Mouse (Mus musculus) embryonic facial prominence, embryonic 15.5 days (tissue): ENCODE data around the gene Gzmg. TPM values are rescaled to one million over a fixed set of nuclear protein-coding genes. Genes with fewer than 3 reads are reported as not detected.
"Not testable (repeated sequence)": the region's sequence is repeated elsewhere in the genome, so short reads cannot be mapped to it uniquely, and the experiment has no call there.

Experiments used
- ATAC-seq: fragments of 200-750 bp; cut with Nextera tagmentation; 2 replicates; pipeline ENCODE4 v1.8.0; 2017; ENCODE audit warnings: low read depth, moderate TSS enrichment; ENCODE audit not compliant: insufficient number of reproducible peaks, low FRiP score, low TSS enrichment
- H3K27ac ChIP-seq: fragments of 300-500 bp; sonication (generic); replicated peaks from 2 replicates; pipeline ENCODE4 v1.5.1; 2015; ENCODE audit warnings: mild to moderate bottlenecking, inconsistent platforms
- H3K27me3 ChIP-seq: fragments of 300-500 bp; sonication (generic); 2 replicates; pipeline ENCODE4 v1.6.1; 2015; ENCODE audit warnings: inconsistent platforms
- H3K36me3 ChIP-seq: fragments of 300-500 bp; sonication (generic); 2 replicates; pipeline ENCODE4 v1.6.1; 2015; ENCODE audit warnings: mild to moderate bottlenecking, inconsistent platforms
- H3K4me1 ChIP-seq: fragments of 300-500 bp; sonication (generic); 2 replicates; pipeline ENCODE4 v1.6.1; 2015; ENCODE audit warnings: inconsistent platforms
- H3K4me2 ChIP-seq: fragments of 300-500 bp; sonication (generic); replicated peaks from 2 replicates; pipeline ENCODE4 v1.6.1; 2015; ENCODE audit warnings: mild to moderate bottlenecking, inconsistent platforms
- H3K4me3 ChIP-seq: fragments of 300-500 bp; sonication (generic); replicated peaks from 2 replicates; pipeline ENCODE4 v1.5.1; 2015; ENCODE audit warnings: mild to moderate bottlenecking, inconsistent platforms
- H3K9ac ChIP-seq: fragments of 300-500 bp; sonication (generic); 2 replicates; pipeline ENCODE4 v1.6.1; 2015; ENCODE audit warnings: inconsistent platforms
- H3K9me3 ChIP-seq: fragments of 300-500 bp; sonication (generic); replicated peaks from 2 replicates; pipeline ENCODE4 v1.6.1; 2016; ENCODE audit warnings: inconsistent platforms
- WGBS: fragments of 180-500 bp; shearing (Covaris S2); methylation state at CpG from one replicate; pipeline ENCODE4 v1.1.7; 2015; 5-methylcytosine and 5-hydroxymethylcytosine counted together
- polyA plus RNA-seq: library from polyadenylated mRNA; unstranded; fragments of >200 nt; fragmentation: Nextera tagmentation; extraction: Ambion mirVana; gene quantifications from 2 replicates; pipeline ENCODE4 v1.2.1, GENCODE M21; 2015

Gzmg gene
- not detected in 2 replicates for polyA plus RNA-seq

DNA sequence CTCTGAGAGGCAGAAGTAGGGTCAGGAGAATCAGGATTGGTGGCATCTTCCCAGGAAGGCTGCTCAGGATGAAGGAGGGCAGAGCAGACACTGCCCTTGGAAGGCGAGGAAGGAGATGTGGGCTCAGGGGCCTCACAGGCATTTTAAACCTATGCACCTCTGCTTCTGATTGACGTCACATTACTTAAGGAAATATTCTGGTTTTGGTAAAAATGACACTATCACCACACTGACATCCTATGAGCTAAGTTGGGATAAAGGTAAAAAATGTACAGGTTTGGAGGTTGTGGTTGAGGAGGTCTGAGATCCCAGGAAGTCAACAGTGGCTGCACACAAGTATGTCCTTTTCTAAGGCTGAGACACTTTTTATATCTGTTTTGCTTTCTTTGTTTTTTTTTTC is at the start of gene Gzmg:
TSS of gene Gzmg (minus strand) at position 101 of the 400 bp plus-strand sequence.
- not testable (repeated sequence) for ATAC-seq, H3K27me3 ChIP-seq, H3K4me2 ChIP-seq, H3K4me3 ChIP-seq, H3K9me3 ChIP-seq, H3K36me3 ChIP-seq, H3K4me1 ChIP-seq, H3K27ac ChIP-seq, H3K9ac ChIP-seq
- WGBS, result 70% methylated on average over 2 of the region's 2 CpGs

DNA sequence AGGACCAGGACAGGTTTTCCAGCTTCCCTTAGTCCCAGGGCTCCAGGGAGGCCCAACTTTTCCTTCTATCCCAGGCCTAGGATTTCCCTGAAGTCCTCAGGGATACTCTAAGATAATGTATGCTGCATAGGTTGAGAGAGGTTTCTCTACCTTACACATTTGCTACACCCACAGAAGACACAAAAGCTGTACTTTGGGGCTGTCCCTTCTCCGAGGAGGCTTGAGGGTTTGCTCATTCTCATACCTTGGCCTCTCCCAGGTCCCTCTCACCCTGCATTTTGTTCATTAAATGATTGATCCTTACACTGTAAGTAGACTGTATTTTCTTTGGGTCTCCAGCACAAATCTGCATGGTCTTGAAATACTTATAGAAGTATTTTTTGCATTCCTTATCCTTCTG is 46.2 kb upstream of the Gzmg start:
- Histone ChIP-seq H3K27me3 (no peaks in the 10 kb centered on the region), H3K4me2 (no peak overlapping the region), H3K9ac (no peak overlapping the region), H3K36me3 (no peaks in the 10 kb centered on the region), H3K4me3 (no peak overlapping the region), H3K9me3 (no peaks in the 10 kb centered on the region), H3K4me1 (no peaks in the 10 kb centered on the region), H3K27ac (no peak overlapping the region)
- ATAC-seq, result no peak
- WGBS, result 82% methylated on average over 1 of the region's 1 CpGs

DNA sequence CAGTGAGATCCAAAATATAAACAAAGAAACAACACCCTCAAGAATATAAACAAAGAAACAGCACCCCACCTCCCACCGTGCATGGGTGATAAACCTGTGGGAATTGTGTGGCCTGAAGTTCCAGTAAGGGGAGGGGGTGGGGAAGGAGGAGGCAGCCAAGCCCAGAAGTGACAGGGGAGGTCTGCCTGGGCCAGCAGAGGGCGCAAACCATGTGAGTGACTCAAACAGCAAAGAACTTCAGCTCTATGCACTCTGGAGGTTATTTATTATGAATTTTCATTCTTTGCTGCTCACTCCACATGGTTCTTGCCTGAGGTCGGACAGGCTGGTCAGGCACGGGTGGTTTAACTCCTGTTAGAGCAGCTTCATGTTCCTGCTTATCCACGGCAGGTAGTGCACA is 45.6 kb upstream of the Gzmg start:
- H3K27ac ChIP-seq, H3K4me1 ChIP-seq, ATAC-seq, H3K9me3 ChIP-seq, H3K27me3 ChIP-seq, H3K4me2 ChIP-seq, H3K4me3 ChIP-seq, H3K9ac ChIP-seq, H3K36me3 ChIP-seq: not testable (repeated sequence)
- WGBS, result 32% methylated on average over 5 of the region's 5 CpGs

DNA sequence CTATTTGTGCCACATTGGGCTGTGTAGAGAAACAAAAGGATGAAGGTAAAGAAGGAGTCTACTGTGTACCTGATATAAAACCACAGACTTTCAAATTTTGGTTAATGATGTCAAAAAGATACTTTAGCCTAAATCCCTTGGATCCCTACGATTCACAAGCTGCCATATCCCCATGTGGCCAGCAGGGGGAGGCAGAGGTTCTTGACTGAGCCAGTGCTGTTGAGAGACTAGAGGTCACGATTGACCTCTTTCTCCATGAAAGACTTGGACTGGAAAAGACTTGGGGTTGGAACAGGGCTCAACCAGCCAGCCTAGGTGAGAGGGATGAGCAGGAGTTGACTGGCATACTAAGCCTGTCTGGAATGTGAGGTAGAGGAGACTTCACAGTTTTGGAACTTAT is 44.6 kb upstream of the Gzmg start:
- Histone ChIP-seq H3K4me1 (no peaks in the 10 kb centered on the region), H3K27ac (no peak overlapping the region)

DNA sequence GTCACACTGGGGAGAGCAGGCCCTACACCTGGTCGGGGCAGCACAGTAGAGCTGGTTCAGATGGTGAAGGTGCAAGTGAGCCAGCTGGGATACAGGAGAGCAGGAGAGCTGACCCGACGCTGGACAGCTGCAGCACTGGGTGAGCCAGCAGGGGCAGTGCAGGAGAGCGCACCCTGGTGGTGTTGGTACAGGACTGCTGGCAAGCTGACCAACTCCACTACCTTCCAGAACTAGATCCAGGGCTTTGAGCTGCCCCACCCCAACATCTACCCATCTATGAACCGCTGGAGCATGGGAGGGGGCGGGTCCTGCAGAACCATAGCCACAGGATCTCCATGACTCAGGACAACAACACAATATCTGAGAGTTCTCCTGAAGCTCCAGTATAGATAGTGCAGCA is 27.6 kb upstream of the Gzmg start:
- Histone ChIP-seq H3K4me2 (no peak overlapping the region), H3K27ac (no peak overlapping the region), H3K9ac (no peak overlapping the region), H3K27me3 (no peaks in the 10 kb centered on the region), H3K36me3 (no peaks in the 10 kb centered on the region), H3K4me1 (no peaks in the 10 kb centered on the region), H3K4me3 (no peak overlapping the region), H3K9me3 (no peaks in the 10 kb centered on the region)
- 0 out of 2 replicates have a peak, but pooled peaks have one; percentile 34 for ATAC-seq
- WGBS, result 56% methylated on average over 6 of the region's 6 CpGs

More for the DNA sequence above, 44.6 kb upstream of the Gzmg start:
- H3K4me2 ChIP-seq, result no peak overlapping the region
- no peak overlapping the region for H3K4me3 ChIP-seq
- H3K9ac ChIP-seq, result no peak overlapping the region
- 6% methylated on average over 2 of the region's 2 CpGs for WGBS
- ATAC-seq, result no peak
- no peaks in the 10 kb centered on the region for H3K27me3 ChIP-seq
- no peaks in the 10 kb centered on the region for H3K36me3 ChIP-seq
- H3K9me3 ChIP-seq, result no peaks in the 10 kb centered on the region

DNA sequence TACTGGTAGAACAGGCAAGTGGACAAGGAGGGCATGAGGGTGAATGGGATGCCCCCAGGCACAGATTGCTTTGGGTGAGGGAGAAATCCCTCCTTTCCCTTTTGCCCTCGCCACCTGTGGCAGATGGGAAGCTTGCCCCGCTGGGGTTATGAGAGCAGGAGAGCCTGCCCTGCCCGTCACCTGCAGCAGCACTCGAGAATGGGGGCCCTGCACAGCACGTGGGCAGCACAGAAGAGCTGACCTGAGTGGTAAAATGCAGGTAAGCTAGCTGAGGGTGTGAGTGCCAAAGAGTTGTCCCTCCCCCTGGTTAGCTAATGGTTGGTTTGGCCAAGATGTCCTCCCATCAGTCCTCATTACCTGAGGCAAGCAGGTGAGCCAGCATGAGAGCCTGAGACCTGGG is 27.1 kb upstream of the Gzmg start:
- H3K27ac ChIP-seq, result no peak overlapping the region
- no peak overlapping the region for H3K4me3 ChIP-seq
- no peaks in the 10 kb centered on the region for H3K4me1 ChIP-seq
- H3K36me3 ChIP-seq, result no peaks in the 10 kb centered on the region
- H3K27me3 ChIP-seq, result no peaks in the 10 kb centered on the region
- H3K4me2 ChIP-seq, result no peak overlapping the region
- WGBS, result 67% methylated on average over 5 of the region's 5 CpGs
- ATAC-seq, result no peak
- no peaks in the 10 kb centered on the region for H3K9me3 ChIP-seq
- no peak overlapping the region for H3K9ac ChIP-seq

DNA sequence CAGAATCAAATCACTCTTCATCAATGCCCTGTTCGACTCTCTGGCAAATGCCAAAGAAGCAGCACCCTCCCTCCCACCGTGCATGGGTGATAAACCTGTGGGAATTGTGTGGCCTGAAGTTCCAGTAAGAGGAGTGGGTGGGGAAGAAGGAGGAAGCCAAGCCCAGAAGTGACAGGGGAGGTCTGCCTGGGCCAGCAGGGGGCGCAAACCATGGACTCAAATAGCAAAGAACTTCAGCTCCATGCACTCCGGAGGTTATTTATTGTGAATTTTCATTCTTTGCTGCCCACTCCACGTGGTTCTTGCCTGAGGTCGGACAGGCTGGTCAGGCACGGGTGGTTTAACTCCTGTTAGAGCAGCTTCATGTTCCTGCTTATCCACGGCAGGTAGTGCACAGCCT is 18.3 kb upstream of the Gzmg start:
- ATAC-seq, H3K4me3 ChIP-seq, H3K27ac ChIP-seq, H3K9me3 ChIP-seq, H3K27me3 ChIP-seq, H3K4me1 ChIP-seq, H3K4me2 ChIP-seq, H3K9ac ChIP-seq, H3K36me3 ChIP-seq: not testable (repeated sequence)
- 18% methylated on average over 8 of the region's 8 CpGs for WGBS

DNA sequence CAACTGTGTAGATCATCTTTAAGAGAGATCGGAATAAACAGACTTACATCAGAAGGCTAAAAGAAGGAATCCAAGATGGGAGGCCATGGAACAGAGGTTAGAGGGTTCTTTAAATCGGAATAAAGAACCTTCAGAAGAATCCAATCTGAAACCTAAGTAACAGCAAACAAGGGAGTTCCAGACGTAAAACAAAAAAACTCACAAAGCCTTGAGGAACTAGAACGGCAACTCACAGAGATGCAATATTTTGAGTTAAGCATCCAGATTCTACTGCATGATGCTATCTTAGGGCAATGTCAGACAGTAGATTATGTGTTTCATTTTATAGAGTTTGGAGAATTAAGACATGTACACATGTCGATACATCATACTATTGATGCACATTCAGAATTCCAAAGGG is 15.1 kb upstream of the Gzmg start, which contains the start of gene Gzmn:
TSS of gene Gzmn (minus strand) at position 101 of the 400 bp plus-strand sequence.
- Histone ChIP-seq H3K4me2 (no peak within 1 kb of the TSS), H3K9ac (no peak within 1 kb of the TSS), H3K27me3 (no peaks in the 10 kb centered on the region), H3K27ac (no peak within 1 kb of the TSS), H3K36me3 (no peaks in the 10 kb centered on the region), H3K4me1 (no peaks in the 10 kb centered on the region), H3K4me3 (no peak within 1 kb of the TSS), H3K9me3 (no peaks in the 10 kb centered on the region)
- no peak for ATAC-seq
- WGBS, result 81% methylated on average over 5 of the region's 5 CpGs

DNA sequence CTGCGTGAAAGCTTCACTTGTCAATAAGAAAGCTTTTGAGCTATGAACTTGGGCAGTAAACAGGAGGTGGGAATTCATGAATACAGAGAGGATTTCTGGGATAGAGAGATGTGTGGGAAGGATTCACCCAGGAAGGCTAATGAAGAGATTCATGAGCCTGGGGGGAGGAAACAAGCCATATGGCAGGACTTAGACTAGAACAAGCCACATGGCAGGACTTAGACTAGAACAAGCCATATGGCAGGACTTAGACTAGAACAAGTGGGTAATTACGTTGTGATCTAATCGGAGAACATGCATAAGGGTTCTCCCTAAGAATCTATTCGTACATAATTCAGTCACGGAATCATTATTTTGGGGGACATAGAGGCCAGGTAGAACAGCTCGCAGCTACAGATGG is 14.0 kb upstream of the Gzmg start:
- WGBS, result 91% methylated on average over 6 of the region's 6 CpGs
- Histone ChIP-seq H3K36me3 (no peaks in the 10 kb centered on the region), H3K9me3 (no peaks in the 10 kb centered on the region), H3K4me2 (no peak overlapping the region), H3K27ac (no peak overlapping the region), H3K27me3 (no peaks in the 10 kb centered on the region), H3K4me1 (no peaks in the 10 kb centered on the region), H3K4me3 (no peak overlapping the region), H3K9ac (no peak overlapping the region)
- ATAC-seq, result no peak

DNA sequence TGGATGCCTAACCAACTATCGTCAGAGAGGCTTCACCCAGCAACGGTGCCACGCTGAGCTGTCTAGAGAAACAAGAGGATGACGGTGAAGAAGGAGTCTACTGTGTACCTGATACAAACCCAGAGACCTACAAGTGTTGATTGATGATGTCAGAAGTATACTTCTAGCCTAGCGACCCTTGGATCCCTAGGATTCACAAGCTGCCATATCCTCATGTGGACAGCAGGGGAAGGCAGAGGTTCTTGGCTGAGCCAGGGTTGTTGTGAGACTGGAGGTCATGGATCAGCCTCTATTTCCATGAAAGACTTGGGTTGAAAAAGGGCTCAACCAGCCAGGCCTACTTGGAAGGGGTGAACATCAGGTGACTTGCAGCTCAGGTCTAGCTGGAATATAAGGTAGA is 13.4 kb upstream of the Gzmg start:
- Histone ChIP-seq H3K27ac (no peak overlapping the region), H3K4me1 (no peaks in the 10 kb centered on the region), H3K4me3 (no peak overlapping the region), H3K27me3 (no peaks in the 10 kb centered on the region), H3K9me3 (no peaks in the 10 kb centered on the region), H3K9ac (no peak overlapping the region), H3K36me3 (no peaks in the 10 kb centered on the region), H3K4me2 (no peak overlapping the region)
- no peak for ATAC-seq
- 88% methylated on average over 5 of the region's 5 CpGs for WGBS

DNA sequence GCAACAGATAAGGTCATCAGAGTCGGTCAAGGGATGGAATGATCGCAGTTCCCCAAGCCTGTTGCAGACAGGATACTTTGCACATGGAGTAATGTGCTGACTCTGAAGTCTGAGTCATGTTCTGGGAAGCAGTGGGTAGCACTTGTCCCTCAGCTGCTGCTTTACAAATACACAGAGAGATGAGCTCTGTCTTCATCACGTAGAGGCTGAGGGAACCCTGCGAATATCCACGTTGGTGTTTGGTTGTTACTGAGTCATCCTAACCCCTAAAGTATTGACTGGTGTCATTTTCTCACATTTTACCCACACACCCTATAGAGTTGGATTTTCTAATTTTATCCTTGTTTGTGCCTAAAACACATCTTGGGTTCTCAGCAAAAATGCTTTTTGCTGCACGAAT is 8.6 kb upstream of the Gzmg start:
- Histone ChIP-seq H3K36me3 (no peaks in the 10 kb centered on the region), H3K9me3 (no peaks in the 10 kb centered on the region), H3K4me1 (no peaks in the 10 kb centered on the region), H3K4me2 (no peak overlapping the region), H3K27ac (no peak overlapping the region), H3K9ac (no peak overlapping the region), H3K27me3 (no peaks in the 10 kb centered on the region), H3K4me3 (no peak overlapping the region)
- no peak for ATAC-seq
- WGBS, result 74% methylated on average over 6 of the region's 6 CpGs

DNA sequence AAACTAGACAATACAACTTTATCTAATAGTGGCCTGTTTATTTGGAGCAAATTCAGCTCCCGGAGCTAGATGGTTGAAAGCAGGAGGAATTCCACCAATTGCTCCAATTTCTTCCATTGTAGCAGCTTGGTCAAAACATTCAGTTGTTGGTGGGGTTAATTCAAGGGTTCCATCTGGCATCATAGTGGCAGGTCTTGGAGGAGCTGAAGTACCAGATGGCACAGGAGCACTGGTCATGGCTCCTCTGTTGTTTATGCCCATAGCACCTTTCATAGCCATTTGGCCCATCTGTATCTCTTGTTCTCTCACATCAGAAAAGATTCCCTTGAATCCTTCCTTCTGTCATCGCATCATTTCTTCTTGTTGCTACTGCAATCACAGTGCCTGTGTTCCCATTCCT is 2.7 kb upstream of the Gzmg start:
- Histone ChIP-seq H3K4me3 (no peak overlapping the region), H3K9ac (no peak overlapping the region), H3K27me3 (no peaks in the 10 kb centered on the region), H3K9me3 (no peaks in the 10 kb centered on the region), H3K4me1 (no peaks in the 10 kb centered on the region), H3K27ac (no peak overlapping the region), H3K4me2 (no peak overlapping the region), H3K36me3 (no peaks in the 10 kb centered on the region)
- 90% methylated on average over 2 of the region's 2 CpGs for WGBS
- ATAC-seq, result no peak
